Mouse (Mus musculus): ENCODE results near the gene Trnau1ap.

The Trnau1ap gene

GRCm38 (mm10) chr4:132329115-132329834 lies at the start of gene Trnau1ap:
Gene Trnau1ap (minus strand): TSS chr4:132329538.
- DNase-seq (ENCODE audit: low read depth, low spot score): peak; percentile 86

DNA sequence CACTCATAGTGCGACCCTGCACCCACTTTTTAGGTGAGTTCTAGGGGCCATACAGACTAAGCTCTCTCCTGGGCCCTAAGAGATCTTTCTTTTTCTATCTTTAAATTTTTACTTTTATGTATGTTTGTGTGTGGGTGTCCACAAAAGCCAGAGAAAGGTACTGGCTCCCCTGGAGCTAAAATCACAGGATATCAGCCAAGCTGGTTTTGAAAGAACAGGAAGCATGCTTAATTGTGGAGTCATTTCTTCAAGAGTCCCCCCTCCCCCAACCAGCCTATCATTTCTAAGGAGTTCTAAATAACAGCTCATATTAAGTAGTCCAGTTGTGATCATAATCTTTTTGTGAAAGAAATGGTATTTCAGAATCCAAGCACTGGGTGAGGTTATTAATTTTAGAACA lies 44.5 kb upstream of the Trnau1ap start:
- DNase-seq (ENCODE audit: low read depth, low spot score): no peak

DNA sequence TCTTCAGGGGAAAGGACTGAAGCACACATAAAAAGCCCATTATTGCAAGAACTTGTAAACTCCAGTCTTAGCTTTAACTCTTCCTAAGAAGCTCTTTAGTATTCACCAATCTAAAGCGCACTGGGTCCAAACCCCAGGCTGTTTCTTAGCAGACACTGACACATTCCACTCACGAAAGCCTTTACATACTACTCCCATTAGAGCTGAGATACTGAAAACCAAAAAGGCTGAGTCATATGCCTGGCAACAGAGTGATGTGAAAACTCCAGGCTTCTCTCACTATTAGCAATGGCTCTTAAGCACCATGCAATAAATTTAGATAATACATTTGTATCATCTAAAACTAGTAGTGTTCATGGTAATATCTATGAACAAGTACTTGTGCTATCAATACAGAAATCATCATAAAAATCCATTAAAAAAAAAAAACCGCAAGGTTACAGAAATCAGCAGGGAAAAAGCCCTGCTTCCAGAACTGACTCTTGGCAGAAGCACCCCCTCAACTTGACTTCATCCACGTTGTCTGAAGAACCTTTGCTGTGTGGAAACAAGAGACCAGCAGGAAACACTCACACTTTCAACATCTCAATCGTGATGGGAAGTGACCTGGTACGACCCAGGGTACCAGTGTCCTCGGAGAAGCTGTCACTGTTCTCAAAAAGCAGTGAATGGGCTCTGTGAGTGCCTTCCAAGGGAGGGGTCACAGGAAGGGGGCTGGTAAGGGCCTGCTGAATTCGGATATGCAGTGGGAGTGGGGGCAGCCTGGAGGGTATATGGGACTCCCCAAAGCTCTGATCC lies 40.8 kb upstream of the Trnau1ap start:
- no peak for DNase-seq (ENCODE audit: low read depth, low spot score)

DNA sequence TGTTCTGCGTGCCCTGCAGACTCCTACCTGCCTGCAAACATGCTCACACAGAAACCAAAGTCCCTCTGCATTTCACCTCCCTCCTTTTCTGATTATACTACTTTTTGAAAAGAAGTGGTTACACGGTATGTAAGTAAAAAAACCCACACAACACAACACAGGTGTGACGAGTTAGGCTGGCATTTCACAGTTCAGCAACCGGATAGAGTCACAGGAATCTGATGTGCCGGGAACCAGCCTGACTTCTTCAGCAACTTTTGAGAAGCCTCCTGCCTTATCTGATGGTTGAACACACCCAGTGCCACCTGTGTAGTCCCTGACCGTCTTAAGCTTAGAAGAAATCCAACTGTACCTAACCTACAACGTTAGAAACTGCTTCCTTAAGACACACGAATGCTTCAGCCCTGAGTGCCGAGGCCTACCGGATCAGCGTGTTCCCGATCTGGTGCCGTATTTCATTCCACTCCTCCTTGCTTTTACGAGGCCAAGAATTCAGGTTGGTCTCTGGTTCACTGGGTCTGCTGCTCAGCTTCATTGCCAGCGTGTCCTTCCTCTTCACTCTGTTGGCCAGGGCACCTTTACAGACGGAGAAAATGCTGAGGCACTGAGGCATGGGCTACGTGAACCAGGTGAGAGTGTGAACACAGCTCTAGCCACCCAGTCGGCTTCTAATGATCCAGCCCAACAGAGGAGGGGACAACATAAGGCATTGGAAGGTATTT lies 38.3 kb upstream of the Trnau1ap start:
- DNase-seq (ENCODE audit: low read depth, low spot score): peak; percentile 44

GRCm38 (mm10) chr4:132365450-132366060 lies 36.2 kb upstream of the Trnau1ap start:
- no peak for DNase-seq (ENCODE audit: low read depth, low spot score)

GRCm38 (mm10) chr4:132363487-132363886 lies 34.1 kb upstream of the Trnau1ap start:
- no peak for DNase-seq (ENCODE audit: low read depth, low spot score)

DNA sequence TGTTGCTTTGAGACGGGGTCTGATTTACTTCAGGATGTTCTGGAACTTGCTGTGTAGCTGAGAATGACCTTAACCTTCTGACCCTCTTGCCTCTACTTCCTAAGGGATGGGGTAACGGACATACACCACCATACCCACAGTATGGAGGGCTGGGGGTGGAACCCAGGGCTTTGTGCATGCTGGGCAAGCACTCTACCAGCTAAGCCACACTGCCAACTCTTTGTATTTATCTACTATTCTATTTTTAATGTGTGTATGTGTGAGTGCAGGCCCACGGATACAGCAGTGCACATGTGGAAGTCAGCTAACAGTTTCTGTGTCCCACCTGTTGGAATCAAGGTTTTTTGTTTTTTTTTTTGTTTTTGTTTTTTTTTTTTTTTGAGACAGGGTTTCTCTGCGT lies 30.2 kb upstream of the Trnau1ap start:
- no peak for DNase-seq (ENCODE audit: low read depth, low spot score)

GRCm38 (mm10) chr4:132356170-132356569 lies 26.8 kb upstream of the Trnau1ap start:
- DNase-seq (ENCODE audit: low read depth, low spot score): no peak

- no peak for DNase-seq (ENCODE audit: low read depth, low spot score)
Observed at GRCm38 (mm10) chr4:132355403-132355802, 26.1 kb upstream of the Trnau1ap start.

- peak; percentile 38 for DNase-seq (ENCODE audit: low read depth, low spot score)
Observed at GRCm38 (mm10) chr4:132354571-132354970, 25.2 kb upstream of the Trnau1ap start.

GRCm38 (mm10) chr4:132353481-132353885 lies 24.1 kb upstream of the Trnau1ap start, which contains the start of gene Rcc1:
Gene Rcc1 (minus strand): TSS chr4:132353605.
- DNase-seq (ENCODE audit: low read depth, low spot score): peak; percentile 96

DNA sequence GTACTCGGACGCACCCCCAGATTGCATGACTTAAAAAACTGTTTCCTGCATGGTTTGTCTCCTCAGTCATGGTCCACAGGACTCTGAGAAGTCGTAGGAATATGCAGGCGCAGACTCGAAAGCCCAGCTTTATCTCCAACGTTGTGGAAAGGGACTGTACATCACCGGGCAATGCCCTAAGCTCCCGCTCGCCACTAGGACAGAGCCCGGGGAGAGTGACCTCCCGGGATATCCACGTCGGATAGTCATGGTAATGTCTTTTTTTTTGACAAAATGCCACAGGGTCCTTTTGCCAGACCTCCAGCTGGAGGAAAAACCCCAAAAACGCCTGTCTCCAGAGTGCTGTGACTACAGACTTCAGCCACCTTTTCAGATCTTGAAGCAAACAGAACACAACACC lies 23.4 kb upstream of the Trnau1ap start:
- DNase-seq (ENCODE audit: low read depth, low spot score): no peak

DNA sequence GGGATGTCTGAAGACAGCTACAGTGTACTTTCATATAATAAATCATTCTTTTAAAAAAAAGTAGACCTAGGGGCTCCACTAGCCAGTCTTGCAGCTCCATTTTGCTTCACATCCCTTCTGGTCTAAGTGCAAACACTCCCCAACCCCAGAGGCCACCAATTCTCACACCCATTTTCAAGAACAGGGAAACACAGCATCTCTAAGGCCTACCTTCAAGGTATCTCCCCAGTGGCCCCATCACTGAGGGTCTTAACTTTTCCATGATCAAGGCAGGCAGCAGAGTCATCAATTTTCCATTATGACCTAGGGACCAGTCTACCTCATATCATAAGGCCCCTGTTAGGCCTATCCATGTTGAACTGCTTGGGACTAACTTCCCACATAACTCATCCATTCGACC lies 22.1 kb upstream of the Trnau1ap start:
- DNase-seq (ENCODE audit: low read depth, low spot score): no peak

- no peak for DNase-seq (ENCODE audit: low read depth, low spot score)
Observed at GRCm38 (mm10) chr4:132350854-132351253, 21.5 kb upstream of the Trnau1ap start.

DNA sequence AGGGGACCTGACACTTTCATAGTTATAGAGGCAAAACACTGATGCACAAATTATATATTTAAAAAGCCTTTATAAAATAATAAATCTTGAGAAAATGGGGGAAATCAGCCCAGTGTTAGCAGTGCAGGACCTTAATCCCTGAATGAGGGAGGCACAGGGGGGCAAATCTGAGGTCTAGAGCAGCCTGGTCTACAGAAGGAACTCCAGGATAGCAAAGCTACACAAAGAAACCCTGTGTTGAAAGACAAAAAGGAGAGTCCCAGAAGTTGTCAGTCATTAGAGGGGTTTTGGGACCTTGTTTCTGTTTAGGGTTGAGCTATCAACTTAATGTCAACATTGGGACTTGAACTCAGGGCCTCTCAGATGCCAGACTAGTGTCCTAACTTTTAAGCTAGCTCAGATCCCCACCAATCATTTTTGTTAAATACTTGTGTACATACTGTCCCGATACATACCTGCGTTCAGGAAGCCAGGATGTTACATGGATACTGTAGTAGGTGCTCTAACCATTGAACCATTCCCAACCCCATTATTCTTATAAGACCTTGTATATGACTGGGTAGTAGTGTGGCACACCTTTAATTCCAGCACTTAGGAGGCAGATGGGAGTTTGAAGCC lies 20.9 kb upstream of the Trnau1ap start:
- DNase-seq (ENCODE audit: low read depth, low spot score): no peak

DNA sequence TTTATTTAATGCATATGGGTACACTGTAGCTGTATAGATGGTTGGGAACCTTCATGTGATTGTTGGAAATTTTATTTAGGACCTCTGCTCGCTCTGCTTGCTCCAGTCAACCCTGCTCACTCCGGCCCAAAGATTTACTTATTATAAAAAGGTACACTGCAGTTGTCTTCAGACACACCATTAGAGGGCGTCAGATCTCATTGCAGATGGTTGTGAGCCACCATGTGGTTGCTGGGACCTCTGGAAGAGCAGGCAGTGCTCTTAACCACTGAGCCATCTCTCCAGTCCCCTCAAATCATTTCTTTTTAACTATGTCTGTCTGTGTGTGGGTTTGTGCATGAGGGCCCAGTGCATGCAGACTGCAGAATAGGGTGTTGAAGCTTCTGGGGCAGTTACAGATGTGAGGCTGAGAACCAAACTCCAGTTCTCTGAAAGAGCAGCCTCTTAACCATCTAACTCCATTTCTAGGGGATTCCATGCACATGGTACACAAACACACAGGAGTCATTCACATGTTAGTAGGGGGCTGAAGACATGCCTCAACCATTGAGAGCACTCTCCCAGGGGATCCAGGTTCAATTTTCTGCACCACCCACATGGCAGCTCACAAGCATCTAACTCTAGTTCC lies 20.3 kb upstream of the Trnau1ap start:
- DNase-seq (ENCODE audit: low read depth, low spot score): no peak

DNA sequence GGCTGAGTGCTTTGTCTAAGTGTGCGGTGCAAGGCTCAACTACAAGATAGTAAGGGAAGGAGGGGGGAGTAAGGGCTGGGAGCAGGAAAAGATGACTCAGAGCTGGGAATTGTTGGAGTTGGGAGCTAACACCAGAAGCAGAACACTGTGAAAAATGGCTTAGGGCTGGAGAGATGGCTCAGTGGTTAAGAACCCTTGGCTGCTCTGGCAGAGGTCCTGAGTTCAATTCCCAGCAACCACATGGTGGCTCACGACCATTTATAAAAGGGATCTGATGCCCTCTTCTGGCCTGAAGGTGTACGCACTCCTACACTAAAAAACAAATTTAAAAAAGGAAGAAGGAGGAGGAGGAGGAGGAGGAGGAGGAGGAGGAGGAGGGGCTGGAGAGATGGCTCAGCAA lies 17.3 kb upstream of the Trnau1ap start:
- no peak for DNase-seq (ENCODE audit: low read depth, low spot score)

DNA sequence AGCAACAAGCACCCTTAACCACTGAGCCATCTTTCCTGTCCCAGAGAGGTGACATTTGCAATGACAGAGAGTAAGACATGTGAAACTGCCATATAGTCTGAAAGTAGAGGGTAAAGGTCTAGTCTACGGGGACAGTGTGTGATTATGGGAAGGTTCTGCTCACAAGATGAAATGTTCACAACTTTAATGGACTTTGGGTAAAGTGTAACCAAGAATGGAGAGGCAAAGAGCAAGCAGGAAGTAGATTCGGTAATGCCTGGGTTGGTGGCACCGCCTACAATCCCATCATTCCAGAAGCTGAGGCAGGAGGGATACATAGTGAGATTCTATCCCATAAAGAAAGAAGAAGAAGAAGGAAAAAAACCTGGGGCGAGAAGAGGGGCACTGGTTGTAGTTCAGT lies 16.9 kb upstream of the Trnau1ap start:
- DNase-seq (ENCODE audit: low read depth, low spot score): no peak

- DNase-seq (ENCODE audit: low read depth, low spot score): no peak
Observed at GRCm38 (mm10) chr4:132345843-132346212, 16.5 kb upstream of the Trnau1ap start.

DNA sequence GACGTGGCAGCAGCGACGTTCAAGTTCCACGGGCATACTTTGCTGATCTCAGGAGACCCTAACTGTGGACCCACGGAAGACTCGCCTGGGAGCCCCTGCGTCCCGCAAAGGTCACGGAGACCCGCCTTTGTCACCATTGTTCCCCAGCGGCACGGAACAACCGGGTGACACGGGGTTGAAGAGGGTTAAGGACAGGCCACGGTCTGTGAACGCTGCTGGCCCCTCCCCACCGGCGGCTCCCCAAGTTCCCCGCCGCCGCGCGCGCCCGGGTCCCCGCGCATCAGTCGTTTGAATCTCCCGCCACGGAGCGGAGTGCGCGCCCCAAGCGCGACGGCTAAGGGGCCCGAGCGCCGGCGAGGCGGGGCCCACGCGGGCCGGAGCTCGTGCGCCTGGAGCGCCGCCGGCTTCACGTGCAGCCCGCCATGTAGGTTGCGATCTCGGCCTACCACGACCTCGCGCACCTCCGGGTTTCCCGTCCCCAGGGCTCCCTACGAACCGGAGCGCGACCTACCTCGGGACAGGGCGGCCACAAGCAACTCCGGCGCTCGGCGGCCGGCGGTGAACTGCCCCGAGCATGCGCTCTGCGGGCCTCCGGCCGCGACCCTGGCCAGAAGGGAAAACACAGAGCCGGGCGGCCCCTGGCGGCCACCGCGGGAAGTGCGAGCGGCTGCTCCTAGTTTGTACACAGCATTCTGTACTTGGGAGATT lies 16.0 kb upstream of the Trnau1ap start:
- DNase-seq (ENCODE audit: low read depth, low spot score): peak; percentile 88
